Mouse (Mus musculus): Measurements from ENCODE around the gene Cass4. TPM values are rescaled to one million over a fixed set of nuclear protein-coding genes. Genes with fewer than 3 reads are reported as not detected.

Gene Cass4
- polyA plus RNA-seq, 1 experiment from 2014 or later, result 0.35 TPM

DNA sequence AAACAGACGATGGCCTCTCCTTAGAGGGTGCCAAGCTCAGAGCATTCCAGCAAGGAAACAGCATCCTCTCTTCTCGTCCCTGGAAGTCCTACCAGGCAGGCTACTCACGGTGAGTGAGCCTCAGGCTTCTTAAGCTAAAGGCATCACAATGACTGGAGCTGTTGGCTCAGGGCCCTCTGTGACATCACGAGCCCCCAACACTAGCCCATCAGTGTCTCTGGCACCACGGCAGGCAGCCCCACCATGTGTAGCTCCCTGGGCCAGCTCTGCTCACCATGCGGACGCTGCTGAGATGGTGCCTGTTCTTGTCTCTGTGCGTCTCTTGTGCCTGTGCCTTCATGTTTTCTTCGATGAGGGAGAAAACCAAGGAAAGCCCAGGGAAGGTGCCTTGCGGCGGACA lies 78.7 kb downstream of the Cass4 start, which contains the start of gene Fam209:
Fam209 (plus strand) TSS at position 203 of the 400 bp plus-strand sequence.
- no peak for DNase-seq (ENCODE audit: low spot score)
- ATAC-seq (ENCODE audit: insufficient number of reproducible peaks, low FRiP score, low TSS enrichment, low read depth), result no peak
- WGBS, result 90% methylated on average over 11 of the region's 11 CpGs
- Histone ChIP-seq H3K4me2 (ENCODE audit: low read depth, severe bottlenecking) (no peak within 1 kb of the TSS), H3K27ac (replicated peaks; ENCODE audit: low read depth, low read length) (no peak within 1 kb of the TSS), H3K4me3 (ENCODE audit: low read depth, low read length) (no peak within 1 kb of the TSS), H3K27me3 (ENCODE audit: control insufficient read depth, insufficient read depth, low read length) (0 out of 2 replicates have a peak, but pooled peaks cover 2% of the 10 kb centered on the region), H3K4me1 (ENCODE audit: control insufficient read depth, insufficient read depth, low read length) (no peaks in the 10 kb centered on the region), H3K9me3 (ENCODE audit: control insufficient read depth, low read length) (no peaks in the 10 kb centered on the region), H3K36me3 (ENCODE audit: control insufficient read depth, insufficient read depth, low read length) (peaks cover 3% of the 10 kb centered on the region; the same call in 1 of the 2 replicates), H3K9ac (ENCODE audit: low read length) (0 out of 2 replicates have a peak within 1 kb of the TSS, but pooled peaks have one; percentile 12)

DNA sequence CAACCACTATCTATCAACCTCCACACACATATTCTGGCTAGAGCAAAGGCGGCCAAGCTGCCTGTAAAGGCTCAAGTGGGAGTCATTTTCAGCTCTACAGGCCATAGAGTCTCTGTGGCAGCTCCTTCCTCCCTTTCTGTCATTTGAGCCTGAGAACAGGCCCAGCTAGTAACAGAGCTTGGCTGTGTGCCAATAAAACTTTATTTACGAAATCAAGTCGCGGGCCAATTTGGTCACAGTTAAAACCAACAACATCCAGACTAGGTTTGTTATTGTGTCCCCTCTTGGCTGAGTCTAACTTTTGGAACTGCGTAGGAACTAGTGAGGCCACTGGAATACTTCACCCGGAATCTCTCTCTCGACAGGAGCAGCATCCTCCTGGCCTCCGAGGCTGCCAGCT lies 80.0 kb downstream of the Cass4 start:
- no peak for ATAC-seq (ENCODE audit: insufficient number of reproducible peaks, low FRiP score, low TSS enrichment, low read depth)
- Histone ChIP-seq H3K4me1 (ENCODE audit: control insufficient read depth, insufficient read depth, low read length) (no peaks in the 10 kb centered on the region), H3K9me3 (ENCODE audit: control insufficient read depth, low read length) (no peaks in the 10 kb centered on the region), H3K27me3 (ENCODE audit: control insufficient read depth, insufficient read depth, low read length) (0 out of 2 replicates have a peak, but pooled peaks cover 2% of the 10 kb centered on the region), H3K4me2 (ENCODE audit: low read depth, severe bottlenecking) (no peak overlapping the region), H3K9ac (ENCODE audit: low read length) (no peak overlapping the region), H3K36me3 (ENCODE audit: control insufficient read depth, insufficient read depth, low read length) (peaks cover 3% of the 10 kb centered on the region; the same call in 1 of the 2 replicates), H3K27ac (replicated peaks; ENCODE audit: low read depth, low read length) (no peak overlapping the region), H3K4me3 (ENCODE audit: low read depth, low read length) (no peak overlapping the region)
- DNase-seq (ENCODE audit: low spot score), result no peak
- WGBS, result 72% methylated on average over 8 of the region's 8 CpGs

DNA sequence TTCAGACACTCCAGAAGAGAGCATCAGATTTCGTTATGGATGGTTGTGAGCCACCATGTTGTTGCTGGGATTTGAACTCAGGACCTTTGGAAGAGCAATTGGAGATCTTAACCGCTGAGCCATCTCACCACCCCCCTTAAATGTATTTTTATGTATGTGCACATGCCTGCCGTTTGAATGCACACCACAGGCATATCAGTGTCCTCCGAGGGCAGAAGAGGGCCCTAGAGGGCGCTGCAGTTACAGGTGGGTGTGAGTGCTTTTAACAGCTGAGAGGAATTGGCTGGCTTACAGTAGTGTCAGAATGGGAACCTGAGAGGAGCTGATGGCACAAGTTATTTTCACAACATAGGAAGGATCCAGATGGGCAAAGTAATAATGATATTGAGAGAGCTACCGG lies 81.4 kb downstream of the Cass4 start:
- H3K27me3 ChIP-seq (ENCODE audit: control insufficient read depth, insufficient read depth, low read length), result 0 out of 2 replicates have a peak, but pooled peaks cover 2% of the 10 kb centered on the region
- WGBS, result 30% methylated on average over 6 of the region's 6 CpGs
- H3K4me1 ChIP-seq (ENCODE audit: control insufficient read depth, insufficient read depth, low read length), result no peaks in the 10 kb centered on the region
- H3K4me3 ChIP-seq (ENCODE audit: low read depth, low read length), result no peak overlapping the region
- H3K27ac ChIP-seq (replicated peaks; ENCODE audit: low read depth, low read length), result no peak overlapping the region
- H3K9ac ChIP-seq (ENCODE audit: low read length), result no peak overlapping the region
- no peaks in the 10 kb centered on the region for H3K9me3 ChIP-seq (ENCODE audit: control insufficient read depth, low read length)
- ATAC-seq (ENCODE audit: insufficient number of reproducible peaks, low FRiP score, low TSS enrichment, low read depth) (no peak), DNase-seq (ENCODE audit: low spot score) (peak; percentile 46)
- H3K36me3 ChIP-seq (ENCODE audit: control insufficient read depth, insufficient read depth, low read length), result no peaks in the 10 kb centered on the region
- H3K4me2 ChIP-seq (ENCODE audit: low read depth, severe bottlenecking), result no peak overlapping the region

DNA sequence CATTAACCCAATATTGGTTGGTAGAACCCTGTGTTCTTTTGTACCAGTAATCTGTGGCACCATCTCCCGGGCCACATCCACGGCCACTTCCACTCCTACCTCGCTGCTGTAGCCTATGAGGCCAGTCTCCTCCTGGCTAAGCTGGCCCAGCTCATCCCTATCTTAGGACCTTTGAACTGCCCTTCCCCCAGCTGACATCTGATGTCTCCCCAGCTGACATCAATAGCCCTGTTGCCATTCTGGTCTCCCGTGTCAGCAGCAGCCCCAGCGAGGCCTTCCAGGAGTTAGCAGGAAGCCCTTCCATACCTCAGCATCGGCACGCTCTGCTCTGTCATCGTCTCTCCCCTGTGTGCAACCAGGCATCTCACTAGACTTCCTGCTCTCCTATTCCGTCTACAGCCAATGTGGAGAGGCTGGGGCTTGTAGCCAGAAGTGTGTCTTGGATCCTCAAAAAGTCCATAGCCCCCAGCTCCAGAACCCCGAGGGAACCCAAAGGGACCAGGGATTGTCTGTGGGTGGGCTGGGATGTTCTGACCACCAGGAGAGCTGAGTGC lies 83.2 kb downstream of the Cass4 start:
- DNase-seq (ENCODE audit: low spot score) (no peak), ATAC-seq (ENCODE audit: insufficient number of reproducible peaks, low FRiP score, low TSS enrichment, low read depth) (0 out of 2 replicates have a peak, but pooled peaks have one; percentile 33)
- H3K9ac ChIP-seq (ENCODE audit: low read length), result no peak overlapping the region
- H3K9me3 ChIP-seq (ENCODE audit: control insufficient read depth, low read length), result no peaks in the 10 kb centered on the region
- H3K4me1 ChIP-seq (ENCODE audit: control insufficient read depth, insufficient read depth, low read length), result no peaks in the 10 kb centered on the region
- 0 out of 2 replicates have a peak overlapping the region, but pooled peaks have one; percentile 3 for H3K4me2 ChIP-seq (ENCODE audit: low read depth, severe bottlenecking)
- no peaks in the 10 kb centered on the region for H3K36me3 ChIP-seq (ENCODE audit: control insufficient read depth, insufficient read depth, low read length)
- 0 out of 2 replicates have a peak, but pooled peaks cover 2% of the 10 kb centered on the region for H3K27me3 ChIP-seq (ENCODE audit: control insufficient read depth, insufficient read depth, low read length)
- H3K4me3 ChIP-seq (ENCODE audit: low read depth, low read length), result no peak overlapping the region
- no peak overlapping the region for H3K27ac ChIP-seq (replicated peaks; ENCODE audit: low read depth, low read length)
- WGBS, result 39% methylated on average over 10 of the region's 10 CpGs

DNA sequence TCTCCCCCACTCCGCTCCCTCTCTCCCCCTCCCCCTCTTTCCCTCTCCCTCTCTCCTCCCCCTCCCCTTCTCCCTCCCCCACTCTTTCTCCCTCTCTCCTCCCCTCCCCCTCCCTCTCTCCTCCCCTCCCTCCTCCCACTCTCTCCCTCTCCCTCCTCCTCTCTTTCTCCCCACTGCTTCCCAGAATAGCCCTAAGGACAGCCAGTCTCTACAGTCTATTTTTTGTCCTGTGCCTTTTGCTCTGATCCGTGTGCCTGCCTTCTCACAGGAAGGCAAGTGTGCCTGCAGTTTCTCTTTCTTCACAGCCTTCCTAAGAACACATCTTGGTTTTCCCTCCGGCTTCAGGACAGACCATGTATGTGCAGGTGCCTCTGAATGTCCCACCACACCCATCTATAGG lies 83.8 kb downstream of the Cass4 start:
- DNase-seq (ENCODE audit: low spot score), result no peak
- H3K4me1 ChIP-seq (ENCODE audit: control insufficient read depth, insufficient read depth, low read length), result no peaks in the 10 kb centered on the region
- H3K4me2 ChIP-seq (ENCODE audit: low read depth, severe bottlenecking), result no peak overlapping the region
- no peaks in the 10 kb centered on the region for H3K36me3 ChIP-seq (ENCODE audit: control insufficient read depth, insufficient read depth, low read length)
- no peak overlapping the region for H3K9ac ChIP-seq (ENCODE audit: low read length)
- no peak for ATAC-seq (ENCODE audit: insufficient number of reproducible peaks, low FRiP score, low TSS enrichment, low read depth)
- no peak overlapping the region for H3K4me3 ChIP-seq (ENCODE audit: low read depth, low read length)
- no peak overlapping the region for H3K27ac ChIP-seq (replicated peaks; ENCODE audit: low read depth, low read length)
- 52% methylated on average over 3 of the region's 3 CpGs for WGBS
- H3K9me3 ChIP-seq (ENCODE audit: control insufficient read depth, low read length), result no peaks in the 10 kb centered on the region
- H3K27me3 ChIP-seq (ENCODE audit: control insufficient read depth, insufficient read depth, low read length), result 0 out of 2 replicates have a peak, but pooled peaks cover 2% of the 10 kb centered on the region

DNA sequence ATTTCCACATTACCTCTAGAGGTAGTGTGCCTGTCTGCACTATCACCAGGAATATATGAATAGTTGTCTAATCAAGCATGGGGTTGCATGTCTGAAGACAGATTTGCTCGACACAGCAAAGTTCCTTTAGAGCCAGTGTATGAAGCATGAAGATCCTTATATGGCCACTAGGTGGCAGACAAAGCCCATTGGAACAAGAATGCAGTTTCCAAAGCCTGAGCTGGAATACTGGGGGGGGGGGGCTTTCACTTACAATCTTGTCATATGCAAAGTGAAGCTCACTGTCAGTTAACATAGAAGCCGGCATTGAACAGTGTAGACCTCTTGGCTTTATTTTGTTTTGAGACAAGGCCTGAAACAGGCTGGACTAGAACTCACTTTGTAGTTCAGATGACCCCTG lies 84.3 kb downstream of the Cass4 start:
- no peak overlapping the region for H3K27ac ChIP-seq (replicated peaks; ENCODE audit: low read depth, low read length)
- ATAC-seq (ENCODE audit: insufficient number of reproducible peaks, low FRiP score, low TSS enrichment, low read depth), result peak; percentile 35; the same call in 1 of the 2 replicates
- WGBS, result 4% methylated on average over 2 of the region's 2 CpGs
- no peaks in the 10 kb centered on the region for H3K4me1 ChIP-seq (ENCODE audit: control insufficient read depth, insufficient read depth, low read length)
- H3K36me3 ChIP-seq (ENCODE audit: control insufficient read depth, insufficient read depth, low read length), result no peaks in the 10 kb centered on the region
- no peak overlapping the region for H3K9ac ChIP-seq (ENCODE audit: low read length)
- no peak overlapping the region for H3K4me2 ChIP-seq (ENCODE audit: low read depth, severe bottlenecking)
- H3K9me3 ChIP-seq (ENCODE audit: control insufficient read depth, low read length), result no peaks in the 10 kb centered on the region
- DNase-seq (ENCODE audit: low spot score), result peak; percentile 49
- 0 out of 2 replicates have a peak, but pooled peaks cover 2% of the 10 kb centered on the region for H3K27me3 ChIP-seq (ENCODE audit: control insufficient read depth, insufficient read depth, low read length)
- H3K4me3 ChIP-seq (ENCODE audit: low read depth, low read length), result no peak overlapping the region

DNA sequence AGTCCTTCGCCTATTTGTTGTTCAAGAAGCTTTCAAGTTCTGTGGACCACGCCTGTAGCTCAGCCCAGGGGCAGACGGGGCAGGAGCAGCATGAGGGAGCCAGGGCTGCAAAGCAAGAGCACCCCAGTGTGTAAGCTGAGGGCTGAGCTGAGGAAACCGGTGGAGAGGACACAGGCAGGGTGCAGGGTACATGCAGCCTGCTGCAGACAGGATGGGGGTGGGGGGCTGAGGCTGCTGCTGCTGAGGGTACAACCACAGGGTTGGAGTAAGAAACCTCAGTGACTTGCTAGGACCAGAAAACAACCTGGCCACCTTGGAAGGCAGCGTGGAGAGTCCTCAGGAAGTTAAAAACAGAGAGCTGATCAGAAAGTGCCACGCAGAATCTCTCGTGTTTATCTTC lies 86.7 kb downstream of the Cass4 start:
- WGBS, result 65% methylated on average over 7 of the region's 7 CpGs
- H3K36me3 ChIP-seq (ENCODE audit: control insufficient read depth, insufficient read depth, low read length), result no peaks in the 10 kb centered on the region

DNA sequence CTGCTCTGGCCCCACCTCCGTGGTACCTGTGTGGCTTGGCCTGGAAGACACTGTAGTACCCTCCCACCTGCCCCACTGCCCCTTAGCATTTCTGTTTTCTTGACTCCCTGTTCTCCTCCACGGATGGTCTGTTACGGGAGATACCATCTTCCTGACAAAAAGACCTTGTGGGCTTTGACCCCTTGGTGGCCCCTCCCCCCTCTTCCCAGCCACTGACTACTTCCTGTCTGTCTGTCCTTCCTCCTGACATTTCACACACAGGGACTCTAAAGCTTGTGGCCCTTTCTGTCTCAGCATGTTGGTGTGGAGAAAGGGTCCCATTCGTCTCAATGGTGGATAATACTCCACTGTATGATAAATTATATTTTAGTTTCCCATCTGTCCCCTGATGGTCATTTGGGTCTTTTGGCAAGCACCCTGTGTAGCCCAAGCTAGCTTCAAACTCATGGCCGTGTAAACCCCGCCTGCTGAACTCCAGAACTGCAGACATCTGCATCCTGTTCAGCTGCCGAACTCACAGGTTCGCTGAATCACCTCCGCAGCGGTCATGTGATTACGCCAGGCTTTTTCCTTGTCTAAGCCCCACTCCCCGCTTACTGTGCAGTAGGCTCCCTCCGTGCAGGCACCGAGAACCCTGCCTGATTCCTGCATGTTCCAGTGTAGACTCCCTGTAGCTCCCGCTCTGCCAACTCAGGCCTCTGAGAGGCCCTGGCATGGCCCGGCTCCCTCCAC lies 88.2 kb downstream of the Cass4 start:
- Histone ChIP-seq H3K36me3 (ENCODE audit: control insufficient read depth, insufficient read depth, low read length) (no peaks in the 10 kb centered on the region), H3K9ac (ENCODE audit: low read length) (no peak overlapping the region), H3K4me2 (ENCODE audit: low read depth, severe bottlenecking) (no peak overlapping the region), H3K4me1 (ENCODE audit: control insufficient read depth, insufficient read depth, low read length) (no peaks in the 10 kb centered on the region), H3K27ac (replicated peaks; ENCODE audit: low read depth, low read length) (no peak overlapping the region), H3K9me3 (ENCODE audit: control insufficient read depth, low read length) (no peaks in the 10 kb centered on the region), H3K27me3 (ENCODE audit: control insufficient read depth, insufficient read depth, low read length) (no peaks in the 10 kb centered on the region), H3K4me3 (ENCODE audit: low read depth, low read length) (no peak overlapping the region)
- no peak for DNase-seq (ENCODE audit: low spot score)
- ATAC-seq (ENCODE audit: insufficient number of reproducible peaks, low FRiP score, low TSS enrichment, low read depth), result no peak
- 83% methylated on average over 16 of the region's 16 CpGs for WGBS

More for the DNA sequence above, 86.7 kb downstream of the Cass4 start:
- no peaks in the 10 kb centered on the region for H3K4me1 ChIP-seq (ENCODE audit: control insufficient read depth, insufficient read depth, low read length)
- 0 out of 2 replicates have a peak, but pooled peaks cover 2% of the 10 kb centered on the region for H3K27me3 ChIP-seq (ENCODE audit: control insufficient read depth, insufficient read depth, low read length)
- no peaks in the 10 kb centered on the region for H3K9me3 ChIP-seq (ENCODE audit: control insufficient read depth, low read length)
- no peak overlapping the region for H3K4me3 ChIP-seq (ENCODE audit: low read depth, low read length)
- DNase-seq (ENCODE audit: low spot score) (no peak), ATAC-seq (ENCODE audit: insufficient number of reproducible peaks, low FRiP score, low TSS enrichment, low read depth) (no peak)
- H3K27ac ChIP-seq (replicated peaks; ENCODE audit: low read depth, low read length), result no peak overlapping the region
- 0 out of 2 replicates have a peak overlapping the region, but pooled peaks have one; percentile 4 for H3K9ac ChIP-seq (ENCODE audit: low read length)
- no peak overlapping the region for H3K4me2 ChIP-seq (ENCODE audit: low read depth, severe bottlenecking)

All from limb, embryonic 11.5 days (tissue).